Mouse (Mus musculus) lung, embryonic 14.5 days (tissue): Measurements from ENCODE around the gene Map6d1. TPM values are rescaled to one million over a fixed set of nuclear protein-coding genes. Genes with fewer than 3 reads are reported as not detected.
A peak's percentile ranks its signal among the peaks of the same experiment; 100 is the strongest.

Experiments
- ATAC-seq: fragments of 200-750 bp; cut with Nextera tagmentation; 2 replicates; pipeline ENCODE4 v1.8.0; 2017; ENCODE audit warnings: mild to moderate bottlenecking, moderate TSS enrichment, moderate library complexity; ENCODE audit not compliant: insufficient read depth
- DNase-seq: peaks from one replicate; pipeline ENCODE4 v3.0.0-alpha.2; 2015
- H3K27ac ChIP-seq: fragments of 300-500 bp; sonication (generic); 2 replicates; pipeline ENCODE4 v1.5.1; 2014; ENCODE audit warnings: low read depth, mild to moderate bottlenecking, moderate library complexity
- H3K27me3 ChIP-seq: fragments of 300-500 bp; sonication (generic); 2 replicates; pipeline ENCODE4 v1.6.1; 2014; ENCODE audit warnings: low read length, control low read depth; ENCODE audit not compliant: insufficient read depth
- H3K36me3 ChIP-seq: fragments of 300-500 bp; sonication (generic); 2 replicates; pipeline ENCODE4 v1.6.1; 2014; ENCODE audit warnings: control low read depth; ENCODE audit not compliant: insufficient read depth
- H3K4me1 ChIP-seq: fragments of 300-500 bp; sonication (generic); 2 replicates; pipeline ENCODE4 v1.6.1; 2014; ENCODE audit warnings: antibody characterized with exemption, control low read depth; ENCODE audit not compliant: insufficient read depth
- H3K4me2 ChIP-seq: fragments of 300-500 bp; sonication (generic); 2 replicates; pipeline ENCODE4 v1.6.1; 2014; ENCODE audit warnings: mild to moderate bottlenecking
- H3K4me3 ChIP-seq: fragments of 300-500 bp; sonication (generic); 2 replicates; pipeline ENCODE4 v1.5.1; 2014; ENCODE audit warnings: low read depth, low read length
- H3K9ac ChIP-seq: fragments of 300-500 bp; sonication (generic); 2 replicates; pipeline ENCODE4 v1.6.1; 2014
- H3K9me3 ChIP-seq: fragments of 300-500 bp; sonication (generic); 2 replicates; pipeline ENCODE4 v1.6.1; 2016; ENCODE audit warnings: low read depth, low read length, control low read depth
- CTCF ChIP-seq: IDR thresholded peaks from 2 replicates; pipeline ENCODE4 v1.5.1; 2016; ENCODE audit warnings: antibody characterized with exemption, low read depth
- WGBS: fragments of 180-500 bp; shearing (Covaris S2); extraction: QIAGEN DNeasy Blood & Tissue Kit; methylation state at CpG from one replicate; pipeline ENCODE4 v1.1.7; 2014; 5-methylcytosine and 5-hydroxymethylcytosine counted together
- polyA plus RNA-seq: library from polyadenylated mRNA; unstranded; fragments of >200 nt; fragmentation: Nextera tagmentation; extraction: Ambion mirVana; gene quantifications from 2 replicates; pipeline ENCODE4 v1.2.1, GENCODE M21; 2014

The Map6d1 gene
- polyA plus RNA-seq, 1 experiment from 2014 or later: 0.71 TPM

DNA sequence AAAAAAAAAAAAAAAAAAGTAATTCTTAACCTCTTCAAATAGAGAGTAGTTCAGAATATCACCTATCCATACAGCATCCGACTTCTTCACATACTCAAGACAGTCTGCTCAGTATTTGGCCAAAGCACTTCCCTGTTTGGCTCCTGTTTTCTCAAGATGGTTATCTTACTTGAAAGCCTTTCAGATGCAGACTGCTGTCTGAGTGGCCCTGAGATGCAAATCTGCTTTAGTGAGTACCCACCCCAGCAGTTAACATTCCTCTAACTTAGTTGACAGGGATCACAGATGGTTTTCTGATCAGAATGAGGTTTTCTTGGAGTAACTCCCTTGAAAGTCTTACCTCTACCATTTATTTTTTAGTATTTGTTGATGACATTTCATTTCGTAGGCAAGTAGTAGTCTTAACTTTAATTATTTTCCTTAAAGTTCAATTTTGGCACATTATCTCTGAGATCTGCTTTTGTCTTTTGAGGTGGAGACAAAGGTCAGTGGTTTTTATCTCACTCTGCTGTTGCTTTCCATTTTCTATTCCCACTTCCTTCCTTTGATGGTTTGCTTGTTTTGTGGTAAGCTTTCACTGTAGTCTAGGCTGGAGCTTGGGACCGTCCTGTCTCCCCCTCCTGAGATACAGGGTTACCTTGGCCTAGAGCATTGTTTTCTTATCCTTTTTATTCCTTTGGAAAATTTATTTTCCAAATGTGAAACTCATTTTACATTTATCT lies 49.8 kb downstream of the Map6d1 start:
- DNase-seq (no peak), ATAC-seq (no peak)
- WGBS: 64% methylated on average over 3 of the region's 3 CpGs
- H3K4me1 ChIP-seq: no peaks in the 10 kb centered on the region
- H3K36me3 ChIP-seq: peaks cover 92% of the 10 kb centered on the region
- no peaks in the 10 kb centered on the region for H3K9me3 ChIP-seq
- H3K4me3 ChIP-seq: no peak overlapping the region
- H3K27me3 ChIP-seq: no peaks in the 10 kb centered on the region
- no peak overlapping the region for H3K27ac ChIP-seq
- TF ChIP-seq CTCF: no peak
- H3K9ac ChIP-seq: no peak overlapping the region
- no peak overlapping the region for H3K4me2 ChIP-seq

DNA sequence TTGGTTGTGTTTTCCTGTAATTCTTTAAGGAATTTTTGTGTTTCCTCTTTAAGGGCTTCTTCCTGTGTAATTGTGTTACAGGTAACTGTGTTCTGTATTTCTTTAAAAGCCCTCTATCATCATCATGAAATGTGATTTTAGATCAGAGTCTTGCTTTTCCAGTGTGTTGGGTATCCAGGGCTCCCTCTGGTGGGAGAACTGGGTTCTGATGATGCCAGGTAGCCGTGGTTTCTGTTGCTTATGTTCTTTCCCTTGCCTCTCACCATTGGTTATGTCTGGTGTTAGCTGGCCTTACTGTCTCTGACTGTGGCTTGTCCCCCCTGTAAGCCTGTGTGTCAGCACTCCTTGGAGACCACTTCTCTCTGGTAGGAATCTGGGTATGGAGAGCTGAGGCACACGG lies 55.8 kb downstream of the Map6d1 start:
- ATAC-seq (no peak), DNase-seq (peak; percentile 48)
- no peak overlapping the region for H3K4me3 ChIP-seq
- H3K27me3 ChIP-seq: no peaks in the 10 kb centered on the region
- no peak overlapping the region for H3K27ac ChIP-seq
- peak; percentile 62 for TF ChIP-seq CTCF
- 63% methylated on average over 2 of the region's 2 CpGs for WGBS
- no peaks in the 10 kb centered on the region for H3K4me1 ChIP-seq
- no peak overlapping the region for H3K9ac ChIP-seq
- peaks cover 70% of the 10 kb centered on the region for H3K36me3 ChIP-seq
- no peak overlapping the region for H3K4me2 ChIP-seq
- no peaks in the 10 kb centered on the region for H3K9me3 ChIP-seq

Other genes with a start within 250 kb of the Map6d1 start
- gene Klhl24, start 143.8 kb downstream of the Map6d1 start, polyA plus RNA-seq: 21.4 and 26.1 TPM in 2 replicates
- gene Yeats2, start 100.3 kb downstream of the Map6d1 start, polyA plus RNA-seq: 46.3 and 53.3 TPM in 2 replicates
- 91.2 and 92.1 TPM in 2 replicates for gene Parl, start 61.0 kb upstream of the Map6d1 start, polyA plus RNA-seq
- gene Cyp2ab1, start 84.0 kb upstream of the Map6d1 start, polyA plus RNA-seq: not detected in 2 replicates
- gene Abcc5, start 185.0 kb upstream of the Map6d1 start, polyA plus RNA-seq: 60.2 and 63.0 TPM in 2 replicates